Mouse (Mus musculus) small intestine, adult 2 months (tissue): Measurements from ENCODE around the gene Cacna1d. TPM values are rescaled to one million over a fixed set of nuclear protein-coding genes. Genes with fewer than 3 reads are reported as not detected.

Experiments
- H3K27ac ChIP-seq: fragments of 200-500 bp; 2 replicates; pipeline ENCODE4 v1.5.1; 2012; ENCODE audit warnings: low read depth, low read length, control low read depth, inconsistent platforms; ENCODE audit not compliant: insufficient read depth
- H3K27me3 ChIP-seq: fragments of 200-500 bp; 2 replicates; pipeline ENCODE4 v1.6.1; 2012; ENCODE audit warnings: mild to moderate bottlenecking, moderate library complexity, low read length, inconsistent platforms; ENCODE audit not compliant: control insufficient read depth, insufficient read depth
- H3K36me3 ChIP-seq: fragments of 200-500 bp; 2 replicates; pipeline ENCODE4 v1.6.1; 2012; ENCODE audit warnings: mild to moderate bottlenecking, low read length, control low read depth, inconsistent platforms; ENCODE audit not compliant: control insufficient read depth, insufficient read depth
- H3K4me1 ChIP-seq: fragments of 200-500 bp; 2 replicates; pipeline ENCODE4 v1.6.1; 2012; ENCODE audit warnings: low read length, inconsistent platforms, mixed read lengths; ENCODE audit not compliant: control insufficient read depth, insufficient read depth, insufficient read length
- H3K4me3 ChIP-seq: fragments of 200-500 bp; 2 replicates; pipeline ENCODE4 v1.5.1; 2012; ENCODE audit warnings: low read depth, mild to moderate bottlenecking, control low read depth, inconsistent platforms, low read length, moderate library complexity
- CTCF ChIP-seq: fragments of 200-500 bp; IDR thresholded peaks from 2 replicates; pipeline ENCODE4 v1.5.1; 2012; ENCODE audit warnings: low read depth, mild to moderate bottlenecking, control low read depth, inconsistent platforms, low read length, moderate library complexity, mixed read lengths; ENCODE audit not compliant: insufficient replicate concordance, insufficient read length; ENCODE audit errors: extremely low read depth
- POLR2A ChIP-seq: fragments of 200-500 bp; IDR thresholded peaks from 2 replicates; pipeline ENCODE4 v1.6.1; 2012; ENCODE audit warnings: low read depth, mild to moderate bottlenecking, control low read depth, inconsistent platforms, low read length, moderate library complexity
- WGBS: fragments of 180-500 bp; shearing (Covaris S2); methylation state at CpG from one replicate; pipeline ENCODE4 v1.1.7; 2018; 5-methylcytosine and 5-hydroxymethylcytosine counted together
- polyA plus RNA-seq: library from polyadenylated mRNA; depleted of rRNA; stranded (reverse); fragments of >200 nt; gene quantifications from 2 replicates; pipeline ENCODE4 v1.2.3, GENCODE M21; 2012

Gene Cacna1d
- polyA plus RNA-seq, 1 experiment = 2.3 TPM

GRCm38 (mm10) chr14:30358028-30358427, 133.2 kb downstream of the Cacna1d start:
- no peaks in the 10 kb centered on the region for H3K36me3 ChIP-seq
- no peak overlapping the region for H3K4me3 ChIP-seq
- 68% methylated on average over 1 of the region's 1 CpGs for WGBS
- TF ChIP-seq CTCF = no peak
- TF ChIP-seq POLR2A = no peak
- peaks cover 2% of the 10 kb centered on the region; the same call in 1 of the 2 replicates for H3K4me1 ChIP-seq
- peaks cover 15% of the 10 kb centered on the region for H3K27me3 ChIP-seq
- H3K27ac ChIP-seq = no peak overlapping the region

- no peak overlapping the region for H3K4me3 ChIP-seq
- whole genome bisulfite sequencing = 83% methylated on average over 3 of the region's 3 CpGs
- TF ChIP-seq CTCF (no peak), POLR2A (no peak)
Observed at GRCm38 (mm10) chr14:30356456-30356855, 134.8 kb downstream of the Cacna1d start.

GRCm38 (mm10) chr14:30354761-30355160, 136.5 kb downstream of the Cacna1d start:
- H3K27me3 ChIP-seq = peaks cover 27% of the 10 kb centered on the region
- H3K36me3 ChIP-seq = no peaks in the 10 kb centered on the region
- WGBS = 67% methylated on average over 3 of the region's 3 CpGs
- H3K27ac ChIP-seq = no peak overlapping the region
- H3K4me1 ChIP-seq = no peaks in the 10 kb centered on the region
- H3K4me3 ChIP-seq = no peak overlapping the region
- TF ChIP-seq POLR2A (no peak), CTCF (no peak)

More at GRCm38 (mm10) chr14:30356456-30356855, 134.8 kb downstream of the Cacna1d start:
- no peak overlapping the region for H3K27ac ChIP-seq
- H3K27me3 ChIP-seq = peaks cover 27% of the 10 kb centered on the region
- H3K36me3 ChIP-seq = no peaks in the 10 kb centered on the region
- H3K4me1 ChIP-seq = no peaks in the 10 kb centered on the region

- H3K4me1 ChIP-seq = no peaks in the 10 kb centered on the region
- 25% methylated on average over 8 of the region's 8 CpGs for WGBS
- TF ChIP-seq POLR2A (no peak), CTCF (no peak)
- no peaks in the 10 kb centered on the region for H3K36me3 ChIP-seq
- no peak overlapping the region for H3K27ac ChIP-seq
- H3K27me3 ChIP-seq = peaks cover 27% of the 10 kb centered on the region
- peak overlapping the region; percentile 52; the same call in 1 of the 2 replicates for H3K4me3 ChIP-seq
Observed at GRCm38 (mm10) chr14:30354127-30354463, 137.2 kb downstream of the Cacna1d start.

- WGBS = 6% methylated on average over 112 of the region's 114 CpGs
- Histone ChIP-seq H3K36me3 (no peaks in the 10 kb centered on the region), H3K4me1 (no peaks in the 10 kb centered on the region), H3K4me3 (peak overlapping the region; percentile 52), H3K27ac (no peak overlapping the region), H3K27me3 (peaks cover 27% of the 10 kb centered on the region)
- no peak for TF ChIP-seq CTCF
- TF ChIP-seq POLR2A = no peak
Observed at GRCm38 (mm10) chr14:30353291-30354126, 137.7 kb downstream of the Cacna1d start.

- H3K36me3 ChIP-seq = no peaks in the 10 kb centered on the region
- 2% methylated on average over 10 of the region's 10 CpGs for WGBS
- TF ChIP-seq CTCF (no peak), POLR2A (no peak)
- H3K4me1 ChIP-seq = no peaks in the 10 kb centered on the region
- no peak overlapping the region for H3K27ac ChIP-seq
- H3K27me3 ChIP-seq = peaks cover 27% of the 10 kb centered on the region
- H3K4me3 ChIP-seq = peak overlapping the region; percentile 57
Observed at GRCm38 (mm10) chr14:30352951-30353270, 138.3 kb downstream of the Cacna1d start.

GRCm38 (mm10) chr14:30352061-30352950, 138.9 kb downstream of the Cacna1d start:
- 6% methylated on average over 31 of the region's 31 CpGs for WGBS
- Histone ChIP-seq H3K4me3 (peak overlapping the region; percentile 57), H3K36me3 (no peaks in the 10 kb centered on the region), H3K4me1 (no peaks in the 10 kb centered on the region), H3K27me3 (peaks cover 27% of the 10 kb centered on the region), H3K27ac (no peak overlapping the region)
- TF ChIP-seq CTCF (no peak), POLR2A (no peak)
